Mouse (Mus musculus) intestine, embryonic 14.5 days (tissue): ENCODE measurements around the gene Spryd3. TPM values are rescaled to one million over a fixed set of nuclear protein-coding genes. Genes with fewer than 3 reads are reported as not detected.

Experiments used
- ATAC-seq: fragments of 200-750 bp; cut with Nextera tagmentation; replicated peaks from 2 replicates; pipeline ENCODE4 v1.8.0; 2017; ENCODE audit warnings: low read depth, moderate number of reproducible peaks, moderate TSS enrichment, moderate library complexity; ENCODE audit not compliant: low FRiP score, low TSS enrichment
- DNase-seq: peaks from one replicate; pipeline ENCODE4 v3.0.0-alpha.2; 2018; ENCODE audit warnings: low spot score
- H3K27ac ChIP-seq: fragments of 300-500 bp; sonication (generic); 2 replicates; pipeline ENCODE4 v1.5.1; 2014; ENCODE audit warnings: low read depth, mild to moderate bottlenecking, control low read depth
- H3K27me3 ChIP-seq: fragments of 300-500 bp; sonication (generic); replicated peaks from 2 replicates; pipeline ENCODE4 v1.6.1; 2014; ENCODE audit warnings: low read length, control low read depth; ENCODE audit not compliant: control insufficient read depth, insufficient read depth
- H3K36me3 ChIP-seq: fragments of 300-500 bp; sonication (generic); 2 replicates; pipeline ENCODE4 v1.6.1; 2014; ENCODE audit warnings: low read length, control low read depth; ENCODE audit not compliant: control insufficient read depth, insufficient read depth
- H3K4me1 ChIP-seq: fragments of 300-500 bp; sonication (generic); replicated peaks from 2 replicates; pipeline ENCODE4 v1.6.1; 2014; ENCODE audit warnings: low read length, control low read depth, mixed read lengths; ENCODE audit not compliant: control insufficient read depth, insufficient read depth
- H3K4me2 ChIP-seq: fragments of 300-500 bp; sonication (generic); 2 replicates; pipeline ENCODE4 v1.6.1; 2014; ENCODE audit warnings: low read length
- H3K4me3 ChIP-seq: fragments of 300-500 bp; sonication (generic); 2 replicates; pipeline ENCODE4 v1.5.1; 2014; ENCODE audit warnings: low read depth, low read length, control low read depth, mixed read lengths
- H3K9ac ChIP-seq: fragments of 300-500 bp; sonication (generic); 2 replicates; pipeline ENCODE4 v1.6.1; 2014; ENCODE audit warnings: mild to moderate bottlenecking, low read length
- H3K9me3 ChIP-seq: fragments of 300-500 bp; sonication (generic); 2 replicates; pipeline ENCODE4 v1.6.1; 2016; ENCODE audit warnings: low read length, control low read depth; ENCODE audit not compliant: control insufficient read depth
- WGBS: fragments of 180-500 bp; shearing (Covaris S2); extraction: QIAGEN DNeasy Blood & Tissue Kit; methylation state at CpG from one replicate; pipeline ENCODE4 v1.1.7; 2014; 5-methylcytosine and 5-hydroxymethylcytosine counted together
- polyA plus RNA-seq: library from polyadenylated mRNA; unstranded; fragments of >200 nt; fragmentation: Nextera tagmentation; extraction: Ambion mirVana; gene quantifications from 2 replicates; pipeline ENCODE4 v1.2.1, GENCODE M21; 2014

Spryd3 gene
- polyA plus RNA-seq, 1 experiment from 2014 or later = 16.1 TPM

DNA sequence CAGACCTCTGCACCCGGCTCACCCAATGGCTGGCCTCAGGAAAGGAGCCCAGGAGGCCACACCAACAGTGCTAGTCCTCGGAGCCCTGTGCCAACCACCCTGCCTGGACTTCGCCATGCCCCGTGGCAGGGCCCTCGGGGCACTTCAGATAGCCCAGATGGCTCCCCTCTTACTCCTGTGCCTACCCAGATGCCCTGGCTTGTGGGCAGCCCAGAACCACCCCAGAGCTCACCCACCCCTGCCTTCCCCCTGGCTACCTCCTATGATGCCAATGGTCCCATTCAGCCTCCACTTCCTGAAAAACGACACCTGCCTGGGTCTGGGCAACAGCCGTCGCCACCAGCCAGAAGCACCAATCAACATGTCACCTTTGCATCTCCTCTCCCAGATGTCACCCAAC, 23.2 kb downstream of the Spryd3 start:
- DNase-seq = no peak
- ATAC-seq = no peak
- H3K27ac ChIP-seq = no peak overlapping the region
- H3K9ac ChIP-seq = no peak overlapping the region
- peaks cover 94% of the 10 kb centered on the region for H3K36me3 ChIP-seq
- H3K4me2 ChIP-seq = no peak overlapping the region
- H3K4me3 ChIP-seq = no peak overlapping the region
- no peaks in the 10 kb centered on the region for H3K9me3 ChIP-seq
- H3K4me1 ChIP-seq = peaks cover 13% of the 10 kb centered on the region
- no peaks in the 10 kb centered on the region for H3K27me3 ChIP-seq
- WGBS = 78% methylated on average over 8 of the region's 8 CpGs

DNA sequence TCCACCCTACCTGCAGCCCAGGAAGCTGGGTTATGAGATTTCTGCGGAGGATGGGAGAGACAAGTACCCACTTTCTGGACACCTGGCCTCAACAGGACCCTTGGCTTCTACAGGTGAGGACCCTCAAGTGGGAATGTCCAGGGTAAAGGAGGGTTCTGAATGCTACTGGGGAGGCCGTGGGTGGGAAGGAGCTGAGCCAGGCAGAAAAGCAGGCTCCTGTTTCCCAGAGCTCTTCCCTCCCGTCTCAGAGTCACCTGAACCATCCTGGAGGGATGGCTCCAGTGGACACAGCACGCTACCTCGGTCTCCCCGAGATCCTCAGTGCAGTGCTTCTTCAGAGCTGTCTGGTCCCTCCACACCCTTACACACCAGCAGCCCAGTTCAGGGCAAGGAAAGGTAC, 23.9 kb downstream of the Spryd3 start:
- no peak for ATAC-seq
- no peak overlapping the region for H3K9ac ChIP-seq

DNA sequence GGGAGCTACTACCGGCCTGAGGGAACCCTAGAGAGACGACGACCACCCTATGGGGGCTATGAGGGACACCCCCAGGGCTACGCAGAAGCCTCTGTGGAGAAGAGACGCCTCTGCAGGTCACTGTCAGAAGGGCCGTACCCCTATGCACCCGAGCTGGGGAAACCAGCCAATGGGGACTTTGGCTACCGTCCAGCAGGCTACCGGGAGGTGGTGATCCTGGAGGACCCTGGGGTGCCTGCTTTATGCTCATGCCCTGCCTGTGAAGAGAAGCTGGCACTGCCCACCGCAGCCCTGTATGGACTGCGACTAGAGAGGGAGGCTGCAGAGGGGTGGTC, 24.6 kb downstream of the Spryd3 start:
- Histone ChIP-seq H3K9me3 (no peaks in the 10 kb centered on the region), H3K4me2 (no peak overlapping the region), H3K27ac (no peak overlapping the region), H3K4me1 (peaks cover 8% of the 10 kb centered on the region), H3K27me3 (no peaks in the 10 kb centered on the region), H3K36me3 (peaks cover 93% of the 10 kb centered on the region), H3K4me3 (no peak overlapping the region), H3K9ac (no peak overlapping the region)
- 89% methylated on average over 11 of the region's 11 CpGs for WGBS
- ATAC-seq = no peak
- DNase-seq = no peak

More for the DNA sequence above, 23.9 kb downstream of the Spryd3 start:
- Histone ChIP-seq H3K9me3 (no peaks in the 10 kb centered on the region), H3K27me3 (no peaks in the 10 kb centered on the region), H3K27ac (no peak overlapping the region), H3K4me1 (peaks cover 13% of the 10 kb centered on the region), H3K4me2 (no peak overlapping the region), H3K36me3 (peaks cover 94% of the 10 kb centered on the region), H3K4me3 (no peak overlapping the region)
- 92% methylated on average over 6 of the region's 6 CpGs for whole genome bisulfite sequencing
- no peak for DNase-seq

DNA sequence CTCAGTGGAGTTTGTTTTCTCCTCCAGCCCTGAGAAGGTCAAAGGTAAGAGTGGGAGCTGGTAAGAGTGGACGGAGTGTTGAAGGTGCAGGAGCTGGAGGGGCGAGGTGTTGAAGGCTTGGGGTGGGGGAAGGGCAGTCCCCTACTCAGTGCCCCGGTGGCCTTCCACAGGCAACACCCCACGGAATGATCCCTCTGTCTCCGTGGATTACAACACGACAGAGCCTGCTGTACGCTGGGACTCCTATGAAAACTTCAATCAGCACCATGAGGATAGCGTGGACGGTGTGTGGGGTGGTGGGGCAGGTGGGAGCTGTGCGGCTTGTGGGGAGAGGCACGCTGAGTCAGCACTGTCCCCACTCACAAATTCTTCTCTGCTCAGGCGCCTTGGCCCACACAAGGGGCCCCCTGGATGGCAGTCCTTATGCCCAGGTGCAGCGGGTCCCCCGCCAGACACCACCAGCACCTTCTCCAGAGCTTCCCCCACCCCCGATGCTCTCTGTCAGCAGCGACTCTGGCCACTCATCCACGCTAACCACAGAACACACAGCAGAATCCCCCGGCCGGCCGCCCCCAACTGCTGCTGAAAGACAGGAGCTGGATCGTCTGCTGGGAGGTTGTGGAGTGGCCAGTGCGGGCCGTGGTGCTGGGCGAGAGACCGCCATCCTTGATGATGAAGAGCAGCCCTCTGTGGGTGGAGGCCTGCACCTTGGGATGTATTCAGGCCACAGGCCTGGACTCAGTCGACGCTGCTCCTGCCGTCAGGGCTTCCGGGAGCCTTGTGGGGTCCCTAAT, 25.1 kb downstream of the Spryd3 start:
- DNase-seq = no peak
- Histone ChIP-seq H3K4me3 (no peak overlapping the region), H3K4me1 (peaks cover 11% of the 10 kb centered on the region), H3K36me3 (peaks cover 93% of the 10 kb centered on the region), H3K9me3 (no peaks in the 10 kb centered on the region), H3K27ac (no peak overlapping the region), H3K9ac (no peak overlapping the region), H3K27me3 (no peaks in the 10 kb centered on the region), H3K4me2 (no peak overlapping the region)
- ATAC-seq = no peak
- WGBS = 72% methylated on average over 29 of the region's 29 CpGs

DNA sequence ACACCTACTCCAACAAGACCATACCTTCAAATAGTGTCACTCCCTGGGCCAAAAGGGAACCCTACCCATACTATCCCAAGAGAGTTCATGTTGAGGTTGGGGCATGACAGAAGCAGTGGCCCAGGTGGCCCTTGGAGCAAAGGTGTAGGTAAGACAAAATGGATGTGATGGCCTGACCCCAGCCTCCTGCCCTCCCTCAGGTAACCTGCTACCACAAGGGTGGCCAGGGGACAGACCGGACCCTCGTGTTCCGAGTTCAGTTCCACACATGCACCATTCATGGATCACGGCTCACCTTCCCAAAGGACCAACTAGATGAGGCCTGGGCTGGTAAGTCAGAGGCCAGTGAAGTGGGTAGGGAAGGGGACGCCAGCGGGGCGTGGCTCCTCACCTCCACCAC, 25.8 kb downstream of the Spryd3 start:
- no peak overlapping the region for H3K4me3 ChIP-seq
- H3K9me3 ChIP-seq = no peaks in the 10 kb centered on the region
- no peaks in the 10 kb centered on the region for H3K27me3 ChIP-seq
- DNase-seq (no peak), ATAC-seq (no peak)
- H3K36me3 ChIP-seq = peaks cover 87% of the 10 kb centered on the region
- H3K9ac ChIP-seq = no peak overlapping the region
- no peak overlapping the region for H3K27ac ChIP-seq
- 94% methylated on average over 7 of the region's 7 CpGs for WGBS
- no peak overlapping the region for H3K4me2 ChIP-seq
- peaks cover 18% of the 10 kb centered on the region for H3K4me1 ChIP-seq

DNA sequence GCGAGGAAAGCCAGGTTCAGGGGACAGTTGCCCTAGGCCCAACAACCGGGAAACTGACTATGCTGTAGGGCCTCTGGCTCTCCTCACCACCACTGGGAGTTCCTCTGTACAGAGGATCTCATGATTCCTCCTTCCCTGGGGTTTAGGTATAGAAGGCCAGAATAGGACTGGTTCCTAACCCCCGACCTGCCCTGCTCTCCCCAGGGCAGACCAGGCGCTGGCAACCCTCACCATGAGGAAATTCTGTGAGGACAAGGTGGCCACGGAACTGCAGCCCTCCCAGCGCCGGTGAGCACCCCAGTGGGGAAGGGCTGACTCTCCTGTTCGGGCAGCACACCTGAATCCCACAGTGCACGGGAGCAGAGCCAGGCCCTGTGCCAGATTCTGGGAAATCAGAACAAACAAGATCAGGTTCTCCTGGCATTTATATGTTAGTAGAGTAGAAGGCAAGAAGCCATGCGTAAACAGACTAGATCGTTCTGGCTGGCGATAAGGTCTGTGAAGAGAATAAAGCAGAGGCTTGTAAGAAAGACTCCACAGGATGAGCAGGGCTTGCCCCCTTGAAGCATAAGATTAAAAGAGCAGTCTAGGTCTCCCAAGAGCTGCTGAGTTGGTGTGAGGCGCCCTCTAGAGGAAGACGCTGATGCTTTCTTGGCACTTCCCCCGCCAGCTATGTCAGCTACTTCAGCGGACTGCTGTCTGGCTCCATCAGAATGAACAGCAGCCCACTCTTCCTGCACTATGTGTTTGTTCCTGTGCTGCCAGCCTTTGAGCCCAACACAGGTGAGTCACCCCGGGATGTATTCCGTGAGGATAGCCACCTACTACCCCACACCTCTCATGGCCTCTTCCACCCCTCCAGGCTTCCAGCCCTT, 27.1 kb downstream of the Spryd3 start:
- 50% methylated on average over 18 of the region's 18 CpGs for WGBS
- H3K9ac ChIP-seq = no peak overlapping the region
- peak; percentile 86 for DNase-seq
- H3K9me3 ChIP-seq = no peaks in the 10 kb centered on the region
- H3K4me2 ChIP-seq = no peak overlapping the region
- no peaks in the 10 kb centered on the region for H3K27me3 ChIP-seq
- no peak overlapping the region for H3K4me3 ChIP-seq
- no peak overlapping the region for H3K27ac ChIP-seq
- H3K4me1 ChIP-seq = peaks cover 29% of the 10 kb centered on the region
- H3K36me3 ChIP-seq = peaks cover 74% of the 10 kb centered on the region
- ATAC-seq = 0 out of 2 replicates have a peak, but pooled peaks have one; percentile 9

DNA sequence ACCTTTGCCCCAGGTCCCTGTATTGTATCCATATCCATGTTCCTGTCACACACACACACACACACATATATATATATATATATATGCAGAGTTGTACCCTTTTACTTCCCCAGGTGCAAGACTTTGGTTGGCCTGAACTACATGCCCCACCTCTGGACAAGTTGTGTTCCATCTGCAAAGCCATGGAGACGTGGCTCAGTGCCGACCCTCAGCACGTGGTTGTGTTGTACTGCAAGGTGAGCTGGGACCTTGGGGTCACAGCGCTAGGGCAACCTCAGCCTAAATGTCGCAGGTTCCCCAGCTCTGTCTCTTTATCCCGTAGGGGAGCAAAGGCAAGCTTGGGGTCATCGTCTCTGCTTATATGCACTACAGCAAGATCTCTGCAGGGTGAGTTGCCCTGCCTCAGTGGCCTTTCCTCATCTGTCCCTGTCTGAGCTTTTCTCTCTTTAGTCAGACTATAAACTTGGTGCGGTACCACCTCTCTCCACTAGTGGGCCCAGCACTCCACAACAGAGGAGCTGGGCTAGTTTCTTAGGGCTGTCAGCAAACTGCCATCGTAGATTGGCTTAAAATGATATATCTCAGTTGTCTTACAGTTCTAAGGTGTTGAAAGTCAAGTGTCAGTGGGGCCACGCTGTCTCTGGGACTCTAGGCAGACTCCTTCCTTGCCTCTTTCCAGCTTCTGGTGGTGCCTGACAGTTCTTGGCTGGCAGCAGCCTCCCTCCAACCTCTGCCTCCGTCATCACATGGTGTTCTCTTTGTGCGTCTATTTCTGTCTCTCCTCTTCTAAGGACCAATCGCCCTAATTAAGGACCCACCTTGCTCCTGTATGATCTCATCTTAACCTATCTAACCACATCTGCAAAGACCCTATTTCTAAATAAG, 28.1 kb downstream of the Spryd3 start:
- H3K4me2 ChIP-seq = no peak overlapping the region; the same call in 1 of the 2 replicates
- WGBS = 49% methylated on average over 13 of the region's 13 CpGs
- H3K36me3 ChIP-seq = peaks cover 65% of the 10 kb centered on the region
- ATAC-seq = no peak
- no peak overlapping the region for H3K9ac ChIP-seq
- no peak overlapping the region for H3K27ac ChIP-seq
- H3K4me1 ChIP-seq = peaks cover 39% of the 10 kb centered on the region
- H3K4me3 ChIP-seq = no peak overlapping the region
- H3K27me3 ChIP-seq = no peaks in the 10 kb centered on the region
- H3K9me3 ChIP-seq = no peaks in the 10 kb centered on the region
- peak; percentile 87 for DNase-seq

DNA sequence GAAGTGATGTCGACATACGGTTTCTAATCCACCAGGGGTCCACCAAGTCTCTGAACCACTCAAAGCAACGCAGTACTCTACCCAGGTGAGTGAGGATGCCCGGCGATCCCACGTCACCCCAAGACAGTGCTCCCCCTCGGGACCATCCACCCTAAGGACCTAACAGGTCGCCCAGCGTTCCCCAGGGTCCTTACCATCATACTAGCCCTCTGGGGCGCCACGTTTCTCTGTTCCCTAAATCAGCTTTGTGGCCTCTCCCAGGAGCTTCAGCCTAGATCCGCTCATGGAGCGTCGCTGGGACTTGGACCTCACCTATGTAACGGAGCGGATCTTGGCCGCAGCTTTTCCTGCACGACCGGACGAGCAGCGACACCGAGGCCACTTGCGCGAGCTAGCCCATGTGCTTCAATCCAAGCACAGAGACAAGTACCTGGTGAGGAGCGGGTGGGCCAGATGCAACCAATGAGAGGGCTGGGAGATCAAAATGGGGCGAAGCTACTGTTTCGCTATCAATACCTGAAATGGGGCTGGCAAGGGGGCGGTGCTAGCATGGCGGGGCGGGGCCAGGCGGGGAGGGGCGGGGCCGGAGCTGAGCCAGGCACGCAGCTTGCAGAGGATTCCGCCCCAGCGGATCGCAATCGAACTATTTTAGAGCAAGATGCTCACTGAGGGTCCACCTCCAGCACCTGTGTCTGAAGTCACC, 29.1 kb downstream of the Spryd3 start:
- Histone ChIP-seq H3K36me3 (peaks cover 54% of the 10 kb centered on the region), H3K4me3 (peak overlapping the region; percentile 9), H3K4me1 (peaks cover 49% of the 10 kb centered on the region), H3K9me3 (no peaks in the 10 kb centered on the region), H3K27me3 (no peaks in the 10 kb centered on the region), H3K4me2 (peak overlapping the region; percentile 43), H3K9ac (no peak overlapping the region), H3K27ac (no peak overlapping the region)
- DNase-seq (peak; percentile 77), ATAC-seq (no peak)
- WGBS = 24% methylated on average over 38 of the region's 38 CpGs
